Mouse (Mus musculus) thymus, postnatal 25 days (tissue): ENCODE data around the gene Ciart.
"Not testable (repeated sequence)": the region's sequence is repeated elsewhere in the genome, so short reads cannot be mapped to it uniquely, and the experiment has no call there.

ENCODE experiments used
- DNase-seq: peaks from one replicate; pipeline ENCODE4 v3.0.0; 2022

The Ciart gene

GRCm38 (mm10) chr3:95901616-95902372 is 19.7 kb upstream of the Ciart start:
- no peak for DNase-seq

DNA sequence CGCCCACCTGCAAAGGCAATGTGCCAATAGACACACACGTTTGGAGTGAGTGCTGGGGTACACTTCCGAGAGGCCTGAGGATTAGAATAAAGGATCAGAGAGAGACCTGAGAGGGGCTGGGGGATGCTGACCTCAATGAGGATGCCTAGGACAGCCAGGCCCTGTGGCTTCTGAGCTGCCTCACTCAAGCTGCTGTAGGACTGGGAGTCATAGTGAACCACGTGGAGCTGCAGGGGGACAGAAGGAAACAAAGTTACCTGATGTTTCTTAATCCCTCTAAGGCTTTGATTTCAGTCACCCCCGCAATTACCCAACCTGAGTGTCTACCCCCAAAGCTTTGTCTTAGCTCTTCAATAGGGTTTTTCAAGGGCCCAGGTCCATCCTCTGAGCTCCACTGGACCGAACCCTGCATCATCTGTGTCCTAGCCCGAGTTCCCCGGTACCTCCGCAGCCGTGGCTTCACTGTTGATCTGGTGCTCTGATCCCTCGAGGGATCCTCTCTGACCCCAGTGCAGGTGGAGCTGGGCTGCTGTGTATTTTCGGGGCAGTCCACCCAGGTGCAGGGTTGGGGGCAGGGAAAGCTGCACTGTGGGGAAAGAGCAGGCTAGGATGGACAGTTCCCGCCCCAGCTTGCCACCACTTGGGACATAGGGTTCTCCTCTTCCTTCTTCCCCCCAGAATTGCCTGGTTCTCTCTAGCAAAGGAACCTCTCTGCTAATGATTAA is 17.9 kb upstream of the Ciart start:
- DNase-seq, result no peak

GRCm38 (mm10) chr3:95895501-95895900 is 13.4 kb upstream of the Ciart start:
- DNase-seq, result not testable (repeated sequence)

DNA sequence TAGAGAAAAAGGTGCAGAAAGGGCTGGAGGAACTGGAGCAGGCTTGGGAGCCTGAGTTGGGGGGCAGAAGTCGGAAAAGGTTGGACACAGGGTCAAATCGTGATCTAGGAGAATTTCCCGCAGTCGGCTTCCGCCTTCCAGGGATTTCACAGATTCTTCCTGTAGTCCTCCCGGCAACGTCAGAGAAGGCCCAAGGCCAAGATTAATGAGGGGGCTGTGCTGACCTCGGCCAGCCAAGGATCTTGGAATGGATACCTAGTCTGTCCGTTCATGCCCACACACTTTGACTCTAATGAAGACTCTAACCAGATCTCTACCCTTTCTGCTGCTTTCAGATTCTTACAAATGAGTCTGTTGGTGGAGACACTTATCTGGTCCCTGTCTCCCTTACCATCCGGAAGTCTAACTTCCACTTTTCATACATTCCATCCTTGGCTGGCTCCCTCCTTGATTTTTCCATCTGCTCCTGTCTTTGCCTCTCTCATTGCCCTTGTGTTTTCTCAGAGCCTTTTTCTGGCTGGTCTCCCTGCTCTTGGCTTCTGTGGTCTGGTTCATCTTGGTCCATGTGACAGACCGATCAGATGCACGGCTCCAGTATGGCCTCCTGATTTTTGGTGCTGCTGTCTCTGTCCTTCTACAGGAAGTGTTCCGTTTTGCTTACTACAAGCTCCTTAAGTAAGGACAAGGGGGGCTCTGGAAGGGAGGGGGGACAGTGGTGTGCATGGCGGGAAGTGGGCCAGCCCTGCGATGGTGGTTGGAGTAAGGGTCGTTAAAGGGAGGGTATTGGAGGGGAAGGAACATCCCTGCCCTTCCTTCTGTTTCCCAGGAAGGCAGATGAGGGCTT is 12.5 kb upstream of the Ciart start:
- DNase-seq, result peak; percentile 27

- peak; percentile 95 for DNase-seq
These were observed 11.7 kb upstream of the Ciart start, which contains the start of gene Aph1a for GRCm38 (mm10) chr3:95893606-95894316. TSS of gene Aph1a (plus strand) at chr3:95893969.

- DNase-seq, result peak; percentile 19
These were observed 11.1 kb upstream of the Ciart start for GRCm38 (mm10) chr3:95893126-95893525.

DNA sequence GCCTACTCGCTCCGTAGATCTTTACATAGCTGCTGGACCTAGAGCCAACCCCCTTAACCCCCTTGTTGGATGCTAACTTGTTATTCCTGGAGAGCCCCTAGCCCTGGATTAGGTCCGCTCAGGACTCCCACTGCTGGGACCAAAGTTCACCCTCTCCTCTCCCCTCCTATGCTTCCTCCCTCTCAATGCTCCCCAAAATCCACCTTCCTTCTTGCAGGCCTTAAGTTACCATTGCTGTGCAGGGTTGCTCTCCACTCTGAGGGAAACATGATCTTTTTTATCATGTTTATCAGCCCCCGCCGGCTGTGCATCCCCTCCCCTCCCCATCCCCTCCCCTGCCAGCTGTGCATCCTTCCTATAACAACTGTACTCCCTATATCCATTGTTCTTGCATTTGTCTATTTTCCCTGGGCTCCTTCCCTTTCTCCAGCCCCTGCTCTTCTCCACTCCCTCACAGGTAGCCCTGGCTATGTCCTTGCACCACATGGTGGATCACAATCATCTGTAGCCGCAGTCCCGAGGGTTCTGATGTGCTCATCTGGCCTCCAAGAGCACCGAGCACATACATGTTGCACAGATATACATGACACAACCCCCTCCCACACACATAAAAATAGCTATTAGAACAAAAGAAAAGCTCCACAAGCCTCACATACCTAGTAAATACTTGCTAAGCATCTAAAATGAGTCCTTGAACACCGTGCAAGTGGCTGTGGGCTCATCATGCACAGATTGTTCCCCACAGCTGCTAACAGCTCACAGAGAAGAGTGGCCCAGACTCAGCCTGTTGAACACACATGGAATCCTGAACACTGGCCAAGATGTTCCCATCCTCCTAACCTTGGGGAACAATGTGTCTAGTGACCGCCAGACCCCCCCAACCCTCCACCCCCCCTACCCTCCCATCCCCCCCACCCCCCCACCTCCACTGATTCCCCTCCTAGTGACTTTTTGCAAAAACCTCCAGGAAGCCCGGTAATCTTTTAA is 10.3 kb upstream of the Ciart start:
- no peak for DNase-seq

DNA sequence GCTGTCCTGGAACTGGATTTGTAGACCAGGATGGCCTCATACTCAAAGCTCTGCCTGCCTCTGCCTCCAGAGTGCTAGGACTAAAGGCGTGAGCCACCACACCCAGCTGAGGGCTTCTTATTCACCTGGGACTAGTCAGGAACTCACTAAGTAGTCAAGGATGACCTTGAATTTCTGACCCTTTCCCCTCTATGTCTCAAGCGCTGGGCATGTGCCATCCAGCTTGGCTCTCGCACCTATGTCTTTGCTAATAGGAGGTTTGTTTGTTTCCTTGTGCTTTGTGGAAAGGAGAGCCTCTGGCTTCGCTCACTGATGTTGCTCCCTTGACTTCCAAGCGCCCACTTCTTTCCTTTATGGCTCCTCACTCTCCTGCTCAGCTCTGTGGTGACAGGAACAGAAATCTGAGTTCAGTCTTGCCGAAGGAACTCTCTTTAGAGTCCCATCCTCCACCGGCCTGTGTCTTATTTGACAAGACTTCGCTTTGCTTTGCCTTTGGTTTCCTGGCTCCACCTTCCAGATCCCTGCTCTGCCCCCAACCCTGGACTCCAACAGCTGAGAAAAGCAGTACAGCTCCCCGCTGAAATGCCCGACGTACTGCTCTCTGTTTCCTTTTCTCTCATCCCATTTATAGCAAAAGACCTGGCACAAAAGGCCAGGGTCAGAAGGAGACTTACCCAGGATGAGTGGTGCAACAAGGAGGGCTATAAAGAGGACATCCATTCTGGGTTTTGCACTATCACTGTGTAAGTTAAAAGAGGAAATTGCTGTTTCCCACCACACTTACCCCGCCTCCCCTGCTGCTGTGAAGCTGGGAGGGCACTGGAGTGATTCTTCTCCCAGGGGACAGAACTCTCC is 9.4 kb upstream of the Ciart start, which contains the start of gene BC028528:
Gene BC028528, minus strand, starts transcription at position 795 of the 855 bp plus-strand sequence.
- DNase-seq, result peak; percentile 26

DNA sequence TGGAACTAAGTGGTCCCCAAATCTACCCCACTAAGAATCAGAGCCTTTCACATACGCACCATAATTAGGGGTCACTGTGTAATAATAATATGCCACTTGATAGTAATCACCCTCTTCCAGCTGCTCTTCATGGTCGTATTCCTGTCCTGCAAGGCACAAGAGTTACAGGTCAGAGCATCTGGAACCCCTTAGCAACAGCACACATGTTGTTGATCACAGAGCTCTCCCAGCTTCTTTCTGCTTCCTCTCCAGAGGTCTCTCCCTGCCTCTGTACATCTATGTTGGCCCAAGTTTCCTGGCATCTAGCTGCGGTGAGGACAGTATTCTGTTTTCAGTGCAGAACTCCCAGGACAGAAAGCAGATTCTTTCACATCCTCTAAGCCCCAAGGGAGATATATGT is 7.6 kb upstream of the Ciart start:
- DNase-seq, result no peak

GRCm38 (mm10) chr3:95887596-95887995 is 5.5 kb upstream of the Ciart start:
- no peak for DNase-seq

- DNase-seq, result no peak
These were observed 2.3 kb upstream of the Ciart start for GRCm38 (mm10) chr3:95884400-95884799.

GRCm38 (mm10) chr3:95882816-95883425 is 870 bp upstream of the Ciart start:
- DNase-seq, result peak; percentile 80

DNA sequence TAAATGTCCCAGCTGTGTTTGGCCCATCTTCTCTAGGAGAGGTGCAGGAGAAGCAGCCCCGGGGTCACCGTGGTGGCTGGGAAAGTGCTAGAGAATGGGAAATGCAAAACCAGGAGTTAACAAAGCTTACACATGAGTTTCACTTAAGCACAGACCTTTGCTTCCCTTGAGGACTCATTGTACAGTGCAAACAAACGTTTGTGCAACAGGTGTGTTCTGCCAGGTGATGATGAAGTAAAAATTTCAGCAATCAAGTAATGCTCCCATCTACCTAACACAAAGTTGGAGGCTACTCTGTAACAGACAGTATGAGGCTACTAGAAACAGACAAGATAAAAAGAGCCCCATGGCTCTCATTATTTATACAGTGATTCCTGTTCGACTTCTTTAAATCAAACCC is 3.0 kb downstream of the Ciart start:
- no peak for DNase-seq

GRCm38 (mm10) chr3:95872048-95872447 is 10.0 kb downstream of the Ciart start:
- DNase-seq, result no peak

GRCm38 (mm10) chr3:95871392-95871867 is 10.6 kb downstream of the Ciart start, which contains the start of gene Mrps21:
TSS of gene Mrps21 (minus strand) at chr3:95871519.
- DNase-seq, result peak; percentile 84

- DNase-seq, result no peak
These were observed 11.1 kb downstream of the Ciart start for GRCm38 (mm10) chr3:95870976-95871375.

DNA sequence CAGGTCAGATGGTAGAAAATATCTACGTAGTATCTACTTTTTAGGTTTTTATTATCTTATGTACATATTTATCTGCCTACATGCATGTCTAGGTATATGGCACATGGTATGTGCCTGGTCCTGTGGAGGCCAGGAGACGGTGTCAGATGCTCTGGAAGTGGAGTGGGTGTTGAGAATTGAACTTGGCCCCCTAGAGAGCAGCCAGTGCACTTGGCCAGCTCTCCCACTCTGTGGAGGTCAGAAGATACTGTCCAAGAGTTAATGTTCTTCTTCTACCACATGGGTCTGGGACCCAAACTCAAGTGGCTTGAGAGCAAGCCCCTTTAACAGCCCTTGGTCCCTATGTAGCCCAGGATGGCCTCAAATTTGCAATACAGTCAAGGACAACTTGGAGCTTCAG is 14.6 kb downstream of the Ciart start:
- no peak for DNase-seq

DNA sequence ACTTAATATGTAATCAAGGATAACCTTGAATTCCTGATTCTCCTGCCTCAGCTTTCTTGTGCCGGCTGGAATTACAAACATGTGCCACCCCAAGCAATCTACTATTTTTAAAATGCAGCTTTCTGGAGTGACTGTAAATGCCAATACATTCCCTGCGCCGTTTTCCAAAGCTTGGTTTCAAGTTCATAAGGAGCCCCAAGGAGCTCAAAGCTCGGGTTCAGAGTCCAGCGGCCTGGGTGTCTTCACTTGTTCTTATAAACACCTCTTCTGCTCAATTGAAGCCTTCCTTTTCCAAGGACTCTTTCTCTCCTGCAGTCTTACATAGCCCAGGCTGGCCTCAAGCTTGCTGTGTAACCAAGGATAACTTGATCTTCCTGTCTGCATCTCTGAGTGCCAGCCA is 16.0 kb downstream of the Ciart start:
- no peak for DNase-seq

DNA sequence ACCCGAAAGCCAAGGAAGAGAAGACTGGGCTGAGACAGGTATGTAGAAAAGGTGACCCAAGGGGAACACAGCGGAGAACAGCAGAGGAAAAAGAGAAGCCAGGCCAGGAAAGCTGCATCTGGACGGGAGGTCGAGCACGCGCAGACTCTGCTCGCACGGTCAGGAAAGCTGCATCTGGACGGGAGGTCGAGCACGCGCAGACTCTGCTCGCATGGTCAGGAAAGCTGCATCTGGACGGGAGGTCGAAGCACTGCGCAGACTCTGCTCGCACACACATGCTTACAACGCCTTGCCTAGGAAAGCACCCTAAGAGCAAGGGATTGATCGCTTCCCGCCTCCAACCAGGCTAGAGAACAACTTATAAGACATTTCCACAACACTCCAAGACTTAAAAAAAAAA is 16.5 kb downstream of the Ciart start:
- DNase-seq, result no peak

- DNase-seq, result no peak
These were observed 17.0 kb downstream of the Ciart start for GRCm38 (mm10) chr3:95865050-95865449.
